Mouse (Mus musculus): ENCODE measurements around the gene Gm9887.

DNA sequence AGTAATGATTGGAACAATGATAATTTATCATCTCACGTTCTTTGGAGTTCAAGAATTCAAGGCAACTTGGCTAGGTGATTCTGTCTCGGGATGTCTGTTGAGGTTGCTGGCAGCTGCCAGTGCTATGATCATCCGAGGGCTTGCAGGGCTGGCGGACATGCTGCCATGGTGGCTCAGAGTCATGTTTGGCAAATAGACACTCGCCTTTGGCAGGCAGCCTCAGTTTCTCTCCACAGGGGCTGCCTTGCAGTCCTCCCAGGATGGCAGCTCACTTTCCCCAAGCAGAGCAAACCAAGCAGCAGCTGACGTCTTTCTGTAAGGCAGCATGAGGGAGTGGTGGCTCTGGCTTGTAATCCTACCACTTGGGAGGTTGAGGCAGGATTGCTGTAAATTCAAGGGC, 22.2 kb upstream of the Gm9887 start:
- TF ChIP-seq CTCF (IDR thresholded peaks at IDR 0.05; ENCODE audit: control insufficient read depth, insufficient read depth, insufficient read length) = no peak
- TF ChIP-seq USF1 (IDR thresholded peaks at IDR 0.05; ENCODE audit: low read depth) = no peak
- TF ChIP-seq MYOG (IDR thresholded peaks at IDR 0.05; ENCODE audit: control insufficient read depth, extremely low read depth, insufficient read length) = no peak
- no peak for TF ChIP-seq MAX (IDR thresholded peaks at IDR 0.05)
- TF ChIP-seq MYOD1 (IDR thresholded peaks at IDR 0.05; ENCODE audit: control insufficient read depth, insufficient read length, low read depth) = no peak
